ENCODE assay signal across 19 mouse cellular contexts in the genomic region with DNA sequence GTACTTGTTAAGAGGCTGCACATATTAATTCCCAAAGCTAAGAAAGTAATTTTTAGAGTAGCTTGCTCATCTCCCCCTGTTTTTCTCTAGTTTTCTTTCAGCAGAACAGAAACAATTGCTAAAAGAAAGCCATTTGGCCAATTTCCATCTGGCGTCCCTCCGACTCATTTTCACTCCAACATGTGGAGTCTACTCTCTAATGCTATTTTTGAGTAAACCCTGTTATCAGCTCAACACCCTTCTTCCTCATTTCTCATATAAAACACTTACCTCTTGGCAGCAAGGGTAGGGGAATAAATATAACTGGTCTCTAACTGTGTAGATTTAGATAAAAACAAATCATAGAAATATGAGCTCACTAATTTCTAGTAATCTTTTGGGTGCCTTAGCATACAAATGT.
DNase-seq lines count a peak whose midpoint lies in the region; ATAC-seq and TF ChIP-seq lines count a peak whose summit lies in the region.
"Had no signal": no experiment of that assay in that cellular context is flagged by ENCODE, and none has a peak within 500 bp of the region (broad histone marks: within the 10 kb centered on the region; RNA-seq: fewer than 3 reads in every experiment).

No protein-coding gene starts in this region.

- no peak overlapping the region for H3K9ac ChIP-seq in embryonic facial prominence, embryonic 14.5 days (ENCODE audit: low read depth, low read length)
- no peak overlapping the region for H3K9ac ChIP-seq in hindbrain, postnatal 0 days (replicated peaks; ENCODE audit: low read length)
- H3K9ac ChIP-seq in hindbrain, embryonic 12.5 days, result no peak overlapping the region
- H3K9ac ChIP-seq: embryonic facial prominence, embryonic 12.5 days; heart, embryonic 13.5 days; hindbrain, embryonic 15.5 days; liver, embryonic 14.5 days; midbrain, embryonic 13.5 days had no signal

- H3K4me3 ChIP-seq in embryonic facial prominence, embryonic 14.5 days (ENCODE audit: low read depth, low read length), result no peak overlapping the region
- H3K4me3 ChIP-seq in embryonic facial prominence, embryonic 10.5 days, result no peak overlapping the region
- H3K4me3 ChIP-seq in hindbrain, postnatal 0 days (ENCODE audit: low read length), result no peak overlapping the region
- H3K4me3 ChIP-seq in hindbrain, embryonic 12.5 days, result no peak overlapping the region
- no peak overlapping the region for H3K4me3 ChIP-seq in G1E (ENCODE audit: low read depth, low read length)
- H3K4me3 ChIP-seq: embryonic facial prominence, embryonic 12.5 days; heart, embryonic 13.5 days; hindbrain, embryonic 15.5 days; midbrain, embryonic 13.5 days had no signal

- H3K36me3 ChIP-seq in embryonic facial prominence, embryonic 14.5 days (ENCODE audit: control insufficient read depth, insufficient read depth, low read length), result no peaks in the 10 kb centered on the region
- H3K36me3 ChIP-seq in embryonic facial prominence, embryonic 10.5 days (replicated peaks), result no peaks in the 10 kb centered on the region
- no peaks in the 10 kb centered on the region for H3K36me3 ChIP-seq in hindbrain, postnatal 0 days (ENCODE audit: insufficient read depth, low read length)
- H3K36me3 ChIP-seq in hindbrain, embryonic 12.5 days, result no peaks in the 10 kb centered on the region
- peaks cover 2% of the 10 kb centered on the region for H3K36me3 ChIP-seq in G1E (replicated peaks)
- H3K36me3 ChIP-seq: embryonic facial prominence, embryonic 12.5 days; heart, embryonic 13.5 days; hindbrain, embryonic 15.5 days; midbrain, embryonic 13.5 days had no signal

- no peak for TF ChIP-seq CTCF in hindbrain, postnatal 0 days (IDR thresholded peaks at IDR 0.05; ENCODE audit: low read depth)
- no peak for TF ChIP-seq CTCF in G1E (IDR thresholded peaks at IDR 0.05; ENCODE audit: low read depth, low read length)

- ATAC-seq in embryonic facial prominence, embryonic 14.5 days (ENCODE audit: low read depth), result no peak
- no peak for ATAC-seq in hindbrain, postnatal 0 days
- ATAC-seq in hindbrain, embryonic 12.5 days (ENCODE audit: low FRiP score), result no peak
- peak; percentile 62 for ATAC-seq in G1E (ENCODE audit: extremely low read depth, insufficient number of reproducible peaks, low FRiP score, poor library complexity, severe bottlenecking)
- ATAC-seq: midbrain, embryonic 13.5 days had no signal

- no peaks in the 10 kb centered on the region for H3K27me3 ChIP-seq in embryonic facial prominence, embryonic 14.5 days (replicated peaks; ENCODE audit: control insufficient read depth, insufficient read depth, low read length)
- H3K27me3 ChIP-seq in embryonic facial prominence, embryonic 10.5 days (replicated peaks; ENCODE audit: low read depth, poor library complexity, severe bottlenecking), result 0 out of 2 replicates have a peak, but pooled peaks cover 3% of the 10 kb centered on the region
- no peaks in the 10 kb centered on the region for H3K27me3 ChIP-seq in hindbrain, postnatal 0 days (ENCODE audit: insufficient read depth, low read length)
- no peaks in the 10 kb centered on the region for H3K27me3 ChIP-seq in hindbrain, embryonic 12.5 days
- no peaks in the 10 kb centered on the region for H3K27me3 ChIP-seq in G1E (ENCODE audit: insufficient read depth, low read length)
- H3K27me3 ChIP-seq: embryonic facial prominence, embryonic 12.5 days; heart, embryonic 13.5 days; hindbrain, embryonic 15.5 days; midbrain, embryonic 13.5 days had no signal

- no peak overlapping the region for H3K27ac ChIP-seq in embryonic facial prominence, embryonic 14.5 days (replicated peaks; ENCODE audit: low read depth, low read length)
- H3K27ac ChIP-seq in embryonic facial prominence, embryonic 10.5 days (replicated peaks), result no peak overlapping the region
- no peak overlapping the region for H3K27ac ChIP-seq in hindbrain, postnatal 0 days
- H3K27ac ChIP-seq in hindbrain, embryonic 12.5 days, result no peak overlapping the region
- H3K27ac ChIP-seq: embryonic facial prominence, embryonic 12.5 days; heart, embryonic 13.5 days; hindbrain, embryonic 15.5 days; liver, embryonic 14.5 days; midbrain, embryonic 13.5 days had no signal

- intact Hi-C loops in gastrocnemius, postnatal 36 days (cut with DNase I), result no loop called here

- no peaks in the 10 kb centered on the region for H3K9me3 ChIP-seq in embryonic facial prominence, embryonic 14.5 days (ENCODE audit: control insufficient read depth, low read length)
- H3K9me3 ChIP-seq in embryonic facial prominence, embryonic 10.5 days, result no peaks in the 10 kb centered on the region
- no peaks in the 10 kb centered on the region for H3K9me3 ChIP-seq in hindbrain, postnatal 0 days (ENCODE audit: low read length)
- H3K9me3 ChIP-seq in hindbrain, embryonic 12.5 days (replicated peaks), result no peaks in the 10 kb centered on the region
- no peaks in the 10 kb centered on the region for H3K9me3 ChIP-seq in G1E (replicated peaks)
- H3K9me3 ChIP-seq: embryonic facial prominence, embryonic 12.5 days; heart, embryonic 13.5 days; hindbrain, embryonic 15.5 days; midbrain, embryonic 13.5 days had no signal

- peaks cover 8% of the 10 kb centered on the region for H3K4me1 ChIP-seq in embryonic facial prominence, embryonic 14.5 days (ENCODE audit: control insufficient read depth, insufficient read depth, low read length)
- H3K4me1 ChIP-seq in embryonic facial prominence, embryonic 10.5 days, result peaks cover 5% of the 10 kb centered on the region; the same call in 1 of the 2 replicates
- H3K4me1 ChIP-seq in hindbrain, postnatal 0 days (ENCODE audit: insufficient read depth, low read length), result no peaks in the 10 kb centered on the region
- no peaks in the 10 kb centered on the region for H3K4me1 ChIP-seq in hindbrain, embryonic 12.5 days
- H3K4me1 ChIP-seq in G1E (ENCODE audit: insufficient read depth, low read depth, low read length), result peaks cover 23% of the 10 kb centered on the region
- H3K4me1 ChIP-seq: embryonic facial prominence, embryonic 12.5 days; hindbrain, embryonic 15.5 days; midbrain, embryonic 13.5 days had no signal

- DNase-seq in embryonic facial prominence, embryonic 14.5 days (ENCODE audit: low spot score), result peak; percentile 14
- DNase-seq in embryonic facial prominence, embryonic 10.5 days (ENCODE audit: low spot score), result no peak
- DNase-seq in hindbrain, postnatal 0 days (ENCODE audit: low spot score), result peak; percentile 42
- no peak for DNase-seq in G1E (ENCODE audit: low spot score)
- DNase-seq in gastrocnemius, postnatal 36 days, result peak; percentile 11 to 13
- DNase-seq in frontal cortex, adult 2 months (ENCODE audit: extremely low spot score in 1 of 2, low spot score in 1 of 2), result no peak
- no peak for DNase-seq in left cerebral cortex, adult 8-10 months (ENCODE audit: low spot score in 2 of 2)
- DNase-seq: adrenal gland, postnatal 36 days; cerebellum, postnatal 25 days; kidney, adult 18-20 months; lung, postnatal 36 days; right cerebral cortex, postnatal 14 days; thymus, adult 18-20 months had no signal

- H3K4me2 ChIP-seq in embryonic facial prominence, embryonic 14.5 days (ENCODE audit: low read depth, low read length), result no peak overlapping the region
- H3K4me2 ChIP-seq in hindbrain, postnatal 0 days (ENCODE audit: low read depth, low read length), result no peak overlapping the region
- no peak overlapping the region for H3K4me2 ChIP-seq in hindbrain, embryonic 12.5 days (replicated peaks)
- H3K4me2 ChIP-seq: embryonic facial prominence, embryonic 12.5 days; heart, embryonic 13.5 days; hindbrain, embryonic 15.5 days; midbrain, embryonic 13.5 days had no signal

- 65% methylated on average over 2 of the region's 2 CpGs for WGBS in embryonic facial prominence, embryonic 14.5 days
- 80% methylated on average over 2 of the region's 2 CpGs for WGBS in embryonic facial prominence, embryonic 10.5 days
- 47% methylated on average over 2 of the region's 2 CpGs for WGBS in hindbrain, postnatal 0 days
- WGBS in hindbrain, embryonic 12.5 days, result 74% methylated on average over 2 of the region's 2 CpGs

Comparison
In these comparisons a context has a peak if more than half of its experiments do, and no peak if none do; other contexts are left out.
1. DNase-seq: peak in embryonic facial prominence, embryonic 14.5 days (single experiment), hindbrain, postnatal 0 days (single experiment) and gastrocnemius, postnatal 36 days (2 of 2); none in embryonic facial prominence, embryonic 10.5 days (single experiment), G1E (single experiment), frontal cortex, adult 2 months (0 of 2) and left cerebral cortex, adult 8-10 months (0 of 2).